Mouse (Mus musculus) erythroblast, adult 5-6 weeks (primary cell): ENCODE data around the gene Tbxas1. TPM values are rescaled to one million over a fixed set of nuclear protein-coding genes. Genes with fewer than 3 reads are reported as not detected.

Source experiments
- ATAC-seq: replicated peaks from 2 replicates; pipeline ENCODE4 v1.8.0; 2016; ENCODE audit warnings: moderate number of reproducible peaks, mild to moderate bottlenecking, moderate TSS enrichment, inconsistent platforms; ENCODE audit not compliant: poor library complexity, low FRiP score, severe bottlenecking
- total RNA-seq, 2 experiments: library from RNA; stranded (forward) in 1 of 2; stranded (reverse) in 1 of 2; fragments of 150-400 nt in 1 of 2; fragments of 200-764, 138-1000 nt in 1 of 2; gene quantifications; 2 replicates each; pipeline versions ENCODE4 v1.2.3 to v1.2.4; 2015 to 2017; ENCODE audit warnings: low replicate concordance in 2 of 2

Gene Tbxas1
- 55.9 and 63.7 TPM in 2 replicates for total RNA-seq (2015; ENCODE audit: low replicate concordance)
- 83.5 and 85.7 TPM in 2 replicates for total RNA-seq (2017; ENCODE audit: low replicate concordance)

DNA sequence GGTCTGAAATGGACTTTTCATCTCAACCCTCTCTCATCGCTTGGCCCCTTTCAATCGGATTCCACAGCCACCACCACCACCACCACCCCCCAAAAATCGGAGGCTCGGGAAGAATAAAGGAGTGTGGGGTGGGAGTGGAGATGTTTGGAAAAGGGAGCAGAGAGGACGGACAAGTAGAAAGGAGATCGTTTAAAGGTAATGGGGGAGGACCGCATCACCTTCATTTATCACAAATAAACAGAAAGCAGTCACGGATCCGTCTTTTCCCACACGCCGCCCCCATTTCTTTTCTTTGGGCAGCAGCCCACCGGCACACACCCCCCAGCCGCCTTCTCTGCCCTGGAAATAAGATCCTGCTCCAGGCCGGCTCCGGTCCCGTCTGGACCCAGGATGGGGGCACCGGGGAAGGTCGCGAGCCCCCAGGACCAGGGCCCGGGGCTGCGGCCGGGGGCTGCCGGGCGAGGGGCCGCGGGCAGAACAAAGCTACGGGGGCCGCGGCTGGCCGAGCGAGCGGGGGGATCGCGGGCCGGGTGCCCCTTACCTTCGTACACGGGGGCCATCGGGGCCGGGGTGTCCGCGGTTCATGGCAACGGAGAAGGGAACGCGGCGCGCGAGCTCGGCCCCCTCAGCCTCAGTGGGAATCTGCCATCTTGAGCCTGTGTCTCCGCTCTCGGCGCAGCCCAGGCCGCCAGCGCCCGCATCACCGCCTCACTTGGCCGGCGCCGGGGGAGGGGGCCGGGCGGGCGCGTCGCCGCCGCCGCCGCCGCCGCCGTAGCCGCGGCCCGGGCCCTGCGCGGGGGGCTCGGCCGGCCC is at the start of gene Tbxas1:
Tbxas1 (plus strand) TSS at position 147 of the 813 bp plus-strand sequence.
- peak; percentile 42; the same call in 1 of the 2 replicates for ATAC-seq

DNA sequence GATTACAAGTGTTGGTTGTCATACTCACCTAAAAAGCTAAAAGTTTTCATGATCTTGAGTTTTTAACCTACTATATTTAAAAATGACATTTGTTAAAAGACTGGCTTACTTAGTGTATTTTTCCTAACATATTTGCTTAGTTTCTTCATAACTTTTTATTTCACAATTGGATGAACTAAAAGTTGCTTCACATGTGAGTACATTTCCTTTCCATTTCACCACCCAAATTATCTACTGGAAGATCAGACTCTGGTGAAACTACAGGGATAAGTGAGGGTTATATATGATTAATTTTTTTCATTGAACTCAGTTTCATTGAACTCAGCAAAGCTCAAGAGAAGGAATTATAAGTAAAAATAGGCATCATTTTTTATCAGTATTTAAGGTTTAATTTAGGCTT is 49.3 kb upstream of the Tbxas1 start:
- ATAC-seq = no peak

DNA sequence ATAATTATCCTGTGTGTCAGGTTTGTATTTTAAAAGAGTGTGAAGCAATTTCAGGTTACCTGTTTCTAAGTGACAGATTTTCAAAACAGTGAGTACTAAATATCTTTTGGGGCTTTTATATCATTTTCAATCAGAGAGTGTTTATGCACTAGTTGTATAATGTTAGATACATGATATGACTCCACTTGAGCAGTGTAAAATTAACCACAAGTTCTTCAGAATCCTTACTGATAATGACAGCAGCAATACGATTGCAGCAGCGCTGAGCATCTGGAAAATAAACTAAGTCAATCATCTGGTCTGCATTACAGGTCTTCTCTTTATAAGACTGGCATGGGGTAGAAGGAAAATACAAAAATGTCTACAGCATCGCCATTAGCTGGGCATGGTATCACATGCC is 48.3 kb upstream of the Tbxas1 start:
- no peak for ATAC-seq

DNA sequence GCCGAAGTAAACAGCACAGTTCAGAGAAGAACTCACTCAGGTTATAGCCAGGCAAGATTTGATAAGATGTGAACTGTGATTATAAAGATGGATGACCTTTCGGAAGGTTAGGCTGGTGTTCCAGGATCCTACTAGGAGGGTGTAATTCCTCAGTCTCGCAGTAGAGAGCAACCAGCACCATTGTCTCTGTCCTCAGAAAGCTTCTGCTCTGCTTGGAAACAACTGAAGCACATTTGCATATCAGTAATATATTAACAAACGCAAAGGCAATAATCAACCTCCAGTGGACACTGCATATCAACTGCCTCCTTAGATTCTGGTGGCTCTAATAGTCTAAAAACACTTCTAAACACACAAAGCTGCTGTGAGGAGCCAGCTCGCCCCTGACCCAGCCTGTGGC is 47.8 kb upstream of the Tbxas1 start:
- no peak for ATAC-seq

DNA sequence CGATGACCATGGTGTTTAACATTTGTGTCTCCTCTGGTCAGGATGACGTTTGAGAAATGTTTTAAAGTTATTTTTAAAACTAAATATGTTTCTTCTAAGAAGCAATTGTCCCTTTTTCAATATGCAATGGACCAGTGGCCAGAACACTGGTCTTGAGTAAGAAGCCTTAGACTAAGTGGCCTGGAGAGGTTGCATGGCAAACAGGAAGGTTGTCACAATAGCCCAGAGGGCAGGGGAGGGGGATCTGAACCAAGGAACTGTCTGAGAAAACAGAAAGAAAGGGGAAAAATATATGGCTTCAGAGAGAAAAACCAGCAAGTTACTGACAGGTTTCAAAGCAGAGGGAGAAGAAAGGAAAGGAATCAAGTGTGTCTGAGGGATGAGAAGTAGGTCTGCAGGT is 47.0 kb upstream of the Tbxas1 start:
- ATAC-seq = no peak

DNA sequence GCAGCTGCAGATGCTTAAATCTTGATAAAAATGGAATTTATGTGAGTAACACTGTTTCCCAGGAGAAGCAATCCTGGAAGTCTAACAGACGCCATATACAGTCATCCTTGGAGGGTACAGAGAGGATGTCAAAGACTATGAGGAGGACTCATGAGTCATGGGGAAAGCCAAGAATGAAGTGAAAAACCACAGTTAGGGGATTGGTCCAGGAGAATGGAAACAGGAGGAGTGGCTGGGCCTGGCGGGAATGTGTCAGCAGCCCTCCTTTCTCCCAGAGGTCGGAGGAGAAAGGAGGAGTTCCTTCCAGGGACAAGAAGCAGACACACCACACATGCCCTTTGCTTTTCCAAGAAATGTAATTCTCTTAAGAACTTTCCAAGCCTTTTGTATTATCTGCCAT is 45.8 kb upstream of the Tbxas1 start:
- no peak for ATAC-seq

DNA sequence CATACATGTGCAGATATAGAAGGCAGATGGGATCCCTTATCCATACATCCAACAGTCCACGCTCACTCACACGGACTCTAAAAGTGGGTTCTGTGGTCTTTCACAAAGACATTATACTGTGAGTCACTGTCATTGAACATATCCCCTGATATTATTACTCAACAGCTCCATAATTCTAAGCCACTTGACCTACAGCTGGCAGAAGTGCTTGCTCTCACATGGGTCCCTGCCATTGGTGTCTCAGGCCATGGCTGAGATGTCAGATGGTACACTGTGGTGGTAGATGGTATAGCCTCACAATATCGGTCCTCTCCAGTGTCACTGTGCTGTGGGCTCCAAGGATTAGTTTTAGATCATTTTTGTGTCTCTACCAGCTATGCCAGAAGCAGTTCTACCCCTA is 41.5 kb upstream of the Tbxas1 start:
- no peak for ATAC-seq

DNA sequence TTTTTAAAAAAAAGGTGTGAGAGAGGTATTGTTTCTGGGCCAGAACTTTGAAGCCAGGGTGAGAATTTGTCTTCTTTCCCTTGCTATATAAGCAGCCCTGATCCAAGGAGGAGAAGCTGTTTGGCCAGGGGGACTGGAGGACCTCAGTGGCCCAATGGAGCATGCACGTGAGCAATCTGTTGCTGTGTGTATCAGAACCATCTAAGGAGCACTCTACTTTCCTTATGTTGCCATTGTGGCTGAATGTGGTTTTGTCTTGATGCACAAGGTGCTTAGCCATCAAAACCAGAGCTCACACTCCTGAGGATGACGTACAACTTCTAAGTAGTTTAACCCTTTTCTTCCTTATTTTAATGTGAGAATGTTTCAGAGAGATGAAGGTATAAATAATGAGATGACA is 40.5 kb upstream of the Tbxas1 start:
- peak; percentile 55 for ATAC-seq

DNA sequence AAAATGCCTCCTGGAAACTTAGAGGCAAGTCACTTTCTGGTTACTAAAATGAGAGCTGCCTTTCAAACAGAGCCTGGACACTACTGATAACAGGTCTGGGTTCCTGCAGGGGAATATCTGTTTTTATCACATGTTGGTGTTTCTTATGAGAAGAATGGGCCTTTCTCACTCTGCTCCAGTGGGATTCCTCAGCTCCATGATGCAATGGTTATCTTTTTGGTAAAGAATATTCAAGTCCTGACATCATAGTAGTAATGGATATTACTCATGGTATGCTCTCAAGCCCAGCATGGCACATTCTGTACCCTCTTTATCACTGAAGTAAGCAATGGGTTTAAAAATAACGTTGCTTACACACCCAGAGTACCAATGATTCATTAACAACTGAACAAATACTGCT is 40.0 kb upstream of the Tbxas1 start:
- peak; percentile 92 for ATAC-seq

DNA sequence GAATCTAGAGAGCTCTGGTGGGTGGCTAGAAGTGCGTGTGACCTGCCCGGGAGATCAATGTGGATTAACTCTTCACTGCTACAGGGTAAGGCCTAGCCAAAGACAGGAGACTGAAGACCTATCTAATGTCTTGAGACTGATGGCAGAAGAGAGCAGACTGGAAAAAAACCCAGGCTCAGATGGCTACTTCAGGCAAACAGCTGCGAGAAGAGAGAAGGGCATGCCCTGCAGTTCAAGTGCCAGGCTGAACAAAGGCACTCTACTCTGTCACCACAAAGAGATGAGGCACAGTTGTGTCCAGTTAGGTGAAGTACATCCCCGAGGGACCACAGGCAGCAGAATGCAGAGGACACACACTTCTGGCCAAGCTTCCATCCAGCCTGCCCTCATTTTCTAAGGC is 37.1 kb upstream of the Tbxas1 start:
- ATAC-seq = no peak

DNA sequence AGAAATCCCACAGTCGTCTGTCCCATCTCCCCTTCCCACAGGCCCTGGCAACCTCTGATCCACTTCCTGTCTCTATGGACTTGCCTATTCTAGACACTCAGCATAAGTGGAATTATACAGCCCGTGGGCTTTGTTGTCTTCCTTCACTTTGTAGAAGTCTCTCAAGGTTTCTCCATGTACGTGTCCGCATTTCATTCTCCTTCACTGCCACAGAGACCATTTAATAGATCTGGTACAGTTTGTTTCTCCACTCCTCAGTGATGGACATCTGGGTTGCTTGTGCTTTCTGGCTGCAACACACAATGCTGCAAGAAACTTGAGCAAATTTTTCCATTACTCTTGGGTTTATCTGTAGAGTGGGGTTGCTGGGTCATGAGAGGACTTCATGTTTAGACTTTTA is 35.3 kb upstream of the Tbxas1 start:
- ATAC-seq = no peak

DNA sequence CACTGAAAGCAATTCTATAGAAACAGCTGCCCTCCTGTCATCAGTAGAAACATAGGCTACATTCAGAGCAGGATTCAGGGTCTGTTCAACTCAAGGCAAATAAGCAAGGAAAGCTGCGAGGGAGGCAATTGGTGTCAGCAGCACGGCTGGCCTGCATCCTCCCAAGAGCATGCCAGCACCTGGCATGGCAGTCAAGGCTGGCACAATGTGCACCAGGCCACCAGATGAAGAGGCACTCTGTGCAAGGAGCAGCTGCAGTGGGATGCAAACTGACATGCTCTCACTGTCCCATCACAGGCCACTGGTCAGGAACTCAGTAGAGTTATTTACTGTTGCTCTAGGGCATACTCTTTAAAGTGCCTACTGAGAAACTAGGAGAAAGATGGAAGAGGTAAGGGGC is 34.8 kb upstream of the Tbxas1 start:
- ATAC-seq = no peak

DNA sequence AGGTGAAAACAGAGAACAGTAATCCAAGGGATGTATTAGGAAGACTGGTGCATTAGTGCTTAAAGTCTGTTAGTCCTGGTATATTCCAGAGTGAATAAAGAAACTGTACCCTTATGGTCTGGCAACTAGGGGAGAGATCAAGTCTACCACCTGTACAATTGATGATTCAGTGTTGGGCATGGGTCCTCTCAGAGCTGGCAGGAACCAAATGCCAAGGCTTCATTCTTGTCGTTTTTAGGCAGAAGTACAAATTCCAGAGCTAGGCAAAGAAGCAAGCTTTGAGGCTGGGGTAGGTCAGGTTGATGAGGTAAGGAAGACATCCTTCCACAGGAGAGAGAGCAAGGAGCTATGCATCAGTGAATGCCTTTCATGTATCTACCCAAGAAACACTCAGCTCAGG is 34.4 kb upstream of the Tbxas1 start:
- ATAC-seq = no peak

DNA sequence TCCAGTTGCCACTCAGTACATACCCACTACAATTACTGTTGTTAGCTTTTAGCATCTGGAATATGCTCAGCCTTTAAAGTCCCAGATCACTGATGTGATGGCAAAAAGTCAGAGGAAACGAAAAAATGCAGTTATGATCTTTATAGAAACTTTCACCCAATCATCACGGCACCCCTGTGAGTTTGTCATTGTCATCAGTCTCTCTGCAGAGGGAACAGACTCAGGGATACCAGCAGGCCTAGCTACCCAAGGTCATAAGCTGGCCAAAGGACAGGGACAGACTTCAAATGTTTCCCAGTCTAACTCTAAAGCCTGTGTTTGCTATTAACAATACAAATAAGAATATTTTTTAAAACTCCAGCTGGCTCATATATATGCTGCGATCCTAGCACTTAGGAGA is 33.7 kb upstream of the Tbxas1 start:
- no peak for ATAC-seq

DNA sequence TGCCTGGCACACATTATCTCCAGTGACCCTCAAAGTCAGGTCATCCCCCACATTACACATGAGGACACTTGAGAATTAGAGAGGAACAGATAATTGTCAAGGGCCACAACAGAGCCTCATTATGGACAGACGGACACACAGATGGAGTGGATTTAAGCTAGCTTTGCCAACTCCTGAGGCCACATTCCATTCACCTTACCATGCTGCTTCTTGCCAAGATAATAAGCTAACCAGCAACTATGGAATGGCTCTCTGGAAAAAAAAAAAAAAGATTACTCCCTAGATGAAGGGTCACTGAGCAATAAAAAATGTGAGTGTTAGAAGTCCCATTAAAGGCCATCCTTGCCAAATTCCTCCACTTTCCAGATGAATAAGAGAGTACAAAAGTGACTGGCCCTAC is 30.1 kb upstream of the Tbxas1 start:
- no peak for ATAC-seq

DNA sequence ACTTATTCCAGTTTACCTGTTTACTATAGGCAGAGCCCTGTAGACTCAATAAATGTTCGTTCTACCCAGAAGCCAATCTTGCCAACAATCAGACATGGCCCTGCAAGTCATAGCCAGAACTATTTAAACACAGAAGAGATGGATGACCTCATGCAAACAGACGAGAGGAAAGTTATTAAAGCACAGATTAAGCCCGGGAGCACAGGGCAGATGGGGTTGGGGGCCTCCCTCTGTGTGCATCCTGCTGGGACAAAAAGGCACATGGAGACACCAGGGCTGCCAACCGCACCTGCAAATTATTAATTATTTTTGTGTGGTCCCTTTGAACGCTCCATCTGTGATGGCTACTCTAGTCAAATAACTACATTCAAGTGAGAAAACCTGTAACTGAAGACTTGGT is 29.3 kb upstream of the Tbxas1 start:
- no peak for ATAC-seq

DNA sequence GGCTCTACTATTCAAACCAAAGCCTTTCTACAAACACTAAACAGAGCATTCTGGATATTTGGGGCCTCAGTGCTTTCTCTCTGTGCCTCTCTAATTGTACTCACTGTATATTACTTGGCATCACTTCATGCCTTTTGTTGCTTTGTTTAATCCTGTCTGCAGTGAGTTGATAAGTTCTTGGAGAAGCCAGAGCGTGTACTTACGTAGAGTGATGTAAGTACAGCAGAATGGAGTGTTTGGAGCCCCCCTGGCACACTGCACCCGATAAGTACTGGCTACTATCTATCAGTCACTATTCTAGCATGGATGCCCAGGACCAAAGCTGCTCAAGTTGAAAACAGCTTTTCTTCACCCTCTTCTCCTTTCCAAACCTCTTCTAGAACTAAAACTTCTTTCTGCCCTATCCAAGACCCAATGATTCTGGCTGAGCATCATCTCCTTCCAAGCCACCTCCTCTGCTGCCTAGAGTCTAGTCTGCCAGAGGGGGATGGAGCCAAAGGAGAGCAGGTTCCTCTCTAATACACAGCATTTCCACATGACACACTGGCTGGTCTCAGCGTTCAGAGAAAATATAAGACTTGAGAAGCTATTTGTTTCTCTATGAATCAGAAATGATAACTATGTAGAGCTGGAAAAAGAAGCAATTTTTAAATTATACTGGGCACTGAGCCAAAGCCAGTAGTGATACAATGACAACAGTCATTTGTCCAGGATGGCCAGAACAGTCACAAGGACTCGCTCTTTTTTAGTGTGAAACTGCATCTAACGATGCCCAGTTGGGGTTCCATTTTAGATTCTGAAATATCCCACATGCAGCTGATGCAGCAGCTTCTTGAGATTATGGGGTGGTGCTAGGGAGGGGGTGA is 28.6 kb upstream of the Tbxas1 start:
- no peak for ATAC-seq

DNA sequence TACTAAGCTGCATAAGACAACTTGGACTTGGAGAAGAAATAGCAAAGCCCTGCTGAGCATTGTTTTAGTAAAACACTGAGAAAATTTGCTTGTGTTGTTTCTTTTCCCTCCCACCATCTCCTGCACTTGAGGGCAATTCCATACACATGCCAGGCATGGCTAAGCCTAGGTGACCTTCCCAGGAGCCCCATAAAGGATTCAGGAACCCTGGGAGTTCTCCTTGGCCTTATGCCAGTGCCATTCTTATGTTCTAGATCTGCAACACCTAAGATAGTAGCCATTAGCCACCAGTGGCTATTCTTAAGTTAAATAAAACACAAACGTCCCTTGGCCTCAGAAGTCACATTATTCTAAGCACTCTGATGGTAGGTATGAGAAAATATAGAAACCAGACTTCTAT is 27.8 kb upstream of the Tbxas1 start:
- ATAC-seq = no peak

DNA sequence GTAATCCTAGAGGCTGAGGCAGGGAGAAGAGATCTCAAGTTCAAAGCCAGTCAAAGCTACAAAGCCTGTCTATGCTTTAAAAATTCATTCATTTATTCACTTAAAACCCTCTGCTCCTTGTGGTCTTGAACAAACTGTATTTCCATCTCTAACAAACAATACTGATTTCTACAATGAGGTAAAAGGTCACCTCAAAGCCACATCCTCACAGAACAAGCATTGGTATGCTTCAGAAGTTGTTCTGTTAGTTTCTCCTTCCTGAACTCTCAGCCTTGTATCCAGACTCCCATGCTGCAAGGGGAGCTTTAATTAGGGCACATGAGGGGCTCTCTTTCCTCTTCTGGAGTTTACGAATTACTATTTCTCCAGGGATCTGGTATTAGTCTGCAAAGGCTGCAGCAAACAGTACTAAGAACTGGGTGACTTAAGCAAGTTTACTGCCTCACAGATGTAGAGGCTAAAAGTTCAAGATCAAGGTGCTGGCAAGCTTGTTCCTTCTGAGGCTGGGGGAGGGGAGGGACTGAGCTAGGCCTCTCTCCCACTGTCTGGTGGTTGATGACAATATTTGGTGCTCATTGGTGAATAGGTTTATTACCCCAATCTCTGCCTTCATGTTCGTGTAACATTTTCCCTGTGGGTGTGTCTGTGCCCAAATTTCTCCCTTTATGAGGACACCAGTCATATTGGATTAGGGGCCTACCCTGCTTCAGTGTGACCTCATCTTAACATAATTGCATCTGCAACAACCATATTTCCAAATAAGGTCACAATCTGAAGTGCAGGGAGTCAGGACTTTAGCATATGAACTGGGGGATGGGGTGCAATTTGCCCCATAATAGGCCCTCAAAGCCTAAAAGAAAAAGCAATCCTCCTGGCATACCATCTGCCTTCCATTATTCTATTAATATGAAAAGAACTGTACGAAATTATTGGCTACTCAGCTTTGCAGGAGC is 27.0 kb upstream of the Tbxas1 start:
- no peak for ATAC-seq

DNA sequence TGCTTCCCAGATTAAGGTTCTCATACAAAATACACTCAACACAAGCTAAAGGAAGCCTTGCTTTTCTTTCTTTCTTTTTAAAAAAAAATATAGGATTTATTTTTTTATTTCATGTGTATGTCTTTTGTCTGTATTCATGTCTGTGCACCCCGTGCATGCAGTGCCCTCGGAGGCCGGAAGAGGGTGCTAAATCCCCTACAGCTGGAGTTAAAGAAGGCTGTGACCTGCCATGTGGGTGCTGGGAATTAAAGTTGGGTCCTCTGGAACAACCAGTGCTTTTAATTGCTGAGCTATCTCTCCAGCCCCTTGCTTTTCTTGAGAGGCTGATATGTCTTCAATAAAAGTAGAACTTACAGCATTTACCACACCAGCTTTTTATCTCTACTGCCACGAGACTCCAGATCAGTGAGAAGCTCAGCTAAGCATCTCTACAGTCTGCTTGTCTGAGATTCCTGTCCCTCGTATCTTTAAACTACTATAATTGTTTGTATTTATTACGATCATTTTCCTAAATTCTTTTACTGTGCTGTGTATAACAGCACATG is 24.4 kb upstream of the Tbxas1 start:
- ATAC-seq = no peak
